Mouse (Mus musculus) ovary, postnatal 10 days (tissue): ENCODE data around the gene Sgsh.
A peak's percentile ranks its signal among the peaks of the same experiment; 100 is the strongest.
"Not testable (repeated sequence)": the region's sequence is repeated elsewhere in the genome, so short reads cannot be mapped to it uniquely, and the experiment has no call there.

Source experiments
- DNase-seq: peaks from one replicate; pipeline ENCODE4 v3.0.0; 2022; ENCODE audit warnings: low spot score

Gene Sgsh

GRCm38 (mm10) chr11:119355443-119356385, at the start of gene Sgsh, which contains the start of gene Slc26a11:
Gene Sgsh (minus strand): TSS chr11:119355536.
Gene Slc26a11 (plus strand): TSS chr11:119355557.
- peak; percentile 63 for DNase-seq

- DNase-seq: no peak
Observed at GRCm38 (mm10) chr11:119404627-119405026, 49.3 kb upstream of the Sgsh start.

GRCm38 (mm10) chr11:119402501-119403160, 47.3 kb upstream of the Sgsh start:
- no peak for DNase-seq

GRCm38 (mm10) chr11:119396461-119396860, 41.1 kb upstream of the Sgsh start:
- DNase-seq: no peak

- DNase-seq: no peak
Observed at GRCm38 (mm10) chr11:119395931-119396330, 40.6 kb upstream of the Sgsh start.

GRCm38 (mm10) chr11:119395394-119395793, 40.1 kb upstream of the Sgsh start:
- no peak for DNase-seq

GRCm38 (mm10) chr11:119394210-119394609, 38.9 kb upstream of the Sgsh start:
- no peak for DNase-seq

- peak; percentile 10 for DNase-seq
Observed at GRCm38 (mm10) chr11:119393483-119393804, 38.1 kb upstream of the Sgsh start.

GRCm38 (mm10) chr11:119392800-119393482, 37.6 kb upstream of the Sgsh start, which contains the start of gene Rnf213:
Gene Rnf213 (plus strand): TSS chr11:119393100.
- DNase-seq: peak; percentile 49

- DNase-seq: no peak
Observed at GRCm38 (mm10) chr11:119392001-119392614, 36.8 kb upstream of the Sgsh start.

- DNase-seq: no peak
Observed at GRCm38 (mm10) chr11:119391386-119392000, 36.2 kb upstream of the Sgsh start.

GRCm38 (mm10) chr11:119390271-119391231, 35.2 kb upstream of the Sgsh start:
- DNase-seq: peak; percentile 70

- DNase-seq: peak; percentile 70
Observed at GRCm38 (mm10) chr11:119389851-119390270, 34.5 kb upstream of the Sgsh start.

- not testable (repeated sequence) for DNase-seq
Observed at GRCm38 (mm10) chr11:119387273-119387672, 31.9 kb upstream of the Sgsh start.

GRCm38 (mm10) chr11:119386306-119386705, 31.0 kb upstream of the Sgsh start:
- DNase-seq: no peak

- no peak for DNase-seq
Observed at GRCm38 (mm10) chr11:119384904-119385303, 29.6 kb upstream of the Sgsh start.

- no peak for DNase-seq
Observed at GRCm38 (mm10) chr11:119382338-119382850, 27.1 kb upstream of the Sgsh start.

GRCm38 (mm10) chr11:119381631-119382337, 26.4 kb upstream of the Sgsh start:
- DNase-seq: no peak

GRCm38 (mm10) chr11:119378551-119378950, 23.2 kb upstream of the Sgsh start:
- DNase-seq: no peak
